Mouse (Mus musculus): ENCODE results near the gene Nelfb. TPM values are rescaled to one million over a fixed set of nuclear protein-coding genes. Genes with fewer than 3 reads are reported as not detected.

Nelfb gene
- polyA plus RNA-seq, 1 experiment from 2014 or later, result 93.7 TPM

DNA sequence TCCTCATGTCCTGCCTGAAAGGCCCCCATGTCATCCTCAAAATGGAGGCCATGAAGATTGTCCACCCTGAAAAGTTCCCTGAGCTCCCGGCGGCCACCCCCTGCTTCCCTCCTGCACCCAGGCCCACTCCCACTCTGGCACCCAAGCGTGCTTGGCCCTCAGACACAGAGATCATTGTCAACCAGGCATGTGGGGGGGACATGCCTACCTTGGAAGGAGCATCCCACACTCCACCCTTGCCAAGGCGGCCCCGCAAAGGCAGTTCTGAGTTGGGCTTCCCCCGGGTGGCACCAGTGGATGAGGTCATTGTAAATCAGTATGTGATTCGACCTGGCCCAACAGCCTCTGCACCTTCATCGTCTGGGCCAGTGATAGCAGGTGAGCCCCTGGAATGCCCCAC lies 32.1 kb upstream of the Nelfb start:
- no peaks in the 10 kb centered on the region for H3K9me3 ChIP-seq (ENCODE audit: control insufficient read depth, low read length)
- ATAC-seq (ENCODE audit: low FRiP score) (no peak), DNase-seq (ENCODE audit: low spot score) (no peak)
- H3K36me3 ChIP-seq (ENCODE audit: control insufficient read depth, insufficient read depth, low read length), result no peaks in the 10 kb centered on the region
- no peak overlapping the region for H3K27ac ChIP-seq (ENCODE audit: low read depth, low read length)
- H3K27me3 ChIP-seq (ENCODE audit: control insufficient read depth, insufficient read depth, low read length), result peaks cover 2% of the 10 kb centered on the region; the same call in 1 of the 2 replicates
- peaks cover 4% of the 10 kb centered on the region; the same call in 1 of the 2 replicates for H3K4me1 ChIP-seq (replicated peaks; ENCODE audit: control insufficient read depth, insufficient read depth, low read length)
- no peak overlapping the region; the same call in 1 of the 2 replicates for H3K4me3 ChIP-seq (ENCODE audit: low read depth, low read length)
- WGBS, result 81% methylated on average over 8 of the region's 8 CpGs
- peak overlapping the region; percentile 95; the same call in 1 of the 2 replicates for H3K4me2 ChIP-seq (replicated peaks; ENCODE audit: low read depth, low read length)
- H3K9ac ChIP-seq (ENCODE audit: low read depth, low read length), result peak overlapping the region; percentile 71; the same call in 1 of the 2 replicates

DNA sequence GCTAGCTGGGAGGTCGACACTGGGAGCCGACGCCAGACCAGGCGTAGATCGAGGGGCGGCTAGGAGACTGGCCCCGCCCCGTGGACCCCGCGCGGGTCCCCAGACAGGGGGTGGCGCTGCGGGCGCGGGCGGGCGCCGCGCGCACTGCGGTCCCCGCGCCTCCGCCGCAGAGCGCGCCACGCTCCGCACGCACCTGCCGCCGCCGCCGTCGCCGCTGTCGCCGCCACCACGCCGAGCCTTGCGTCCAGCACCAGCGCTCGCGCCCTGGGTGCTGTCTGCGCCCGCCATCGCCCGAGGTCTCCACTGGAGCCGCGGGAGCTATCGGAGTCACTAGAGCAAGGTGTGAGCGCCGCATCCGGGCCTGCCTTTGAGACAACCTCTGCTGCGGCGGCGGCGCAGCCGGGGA lies 30.8 kb upstream of the Nelfb start, which contains the start of the genes Rnf208 and Cysrt1:
TSS of gene Rnf208 (plus strand) at position 155 of the 406 bp plus-strand sequence.
TSS of gene Cysrt1 (minus strand) at position 352 of the 406 bp plus-strand sequence.
- DNase-seq (ENCODE audit: low spot score) (peak; percentile 61), ATAC-seq (ENCODE audit: low FRiP score) (peak; percentile 38)
- WGBS, result 0% methylated on average over 27 of the region's 59 CpGs

DNA sequence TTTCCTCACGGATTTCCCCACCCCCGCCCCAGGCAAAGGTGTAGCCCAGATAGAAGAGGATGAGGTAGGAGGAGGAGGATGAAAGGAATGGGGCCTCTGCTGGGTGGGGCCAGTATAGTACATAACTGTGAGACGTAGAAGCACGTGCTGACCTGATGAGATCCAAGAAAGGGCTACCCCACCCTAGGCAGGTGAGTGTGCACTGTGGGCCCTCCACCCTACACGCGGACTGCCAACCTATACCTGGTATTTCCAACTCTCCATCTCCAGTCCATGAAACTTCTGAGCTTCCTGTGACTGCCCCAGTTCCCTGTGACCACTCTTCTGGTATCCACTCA lies 30.1 kb upstream of the Nelfb start:
- ATAC-seq (ENCODE audit: low FRiP score) (peak; percentile 46; the same call in 1 of the 2 replicates), DNase-seq (ENCODE audit: low spot score) (peak; percentile 28)
- Histone ChIP-seq H3K9me3 (ENCODE audit: control insufficient read depth, low read length) (no peaks in the 10 kb centered on the region), H3K4me3 (ENCODE audit: low read depth, low read length) (peak overlapping the region; percentile 57), H3K27ac (ENCODE audit: low read depth, low read length) (no peak overlapping the region), H3K9ac (ENCODE audit: low read depth, low read length) (peak overlapping the region; percentile 71), H3K27me3 (ENCODE audit: control insufficient read depth, insufficient read depth, low read length) (peaks cover 2% of the 10 kb centered on the region; the same call in 1 of the 2 replicates), H3K36me3 (ENCODE audit: control insufficient read depth, insufficient read depth, low read length) (no peaks in the 10 kb centered on the region), H3K4me2 (replicated peaks; ENCODE audit: low read depth, low read length) (peak overlapping the region; percentile 95), H3K4me1 (replicated peaks; ENCODE audit: control insufficient read depth, insufficient read depth, low read length) (peaks cover 4% of the 10 kb centered on the region; the same call in 1 of the 2 replicates)
- 13% methylated on average over 6 of the region's 6 CpGs for WGBS

More for the DNA sequence above, 30.8 kb upstream of the Nelfb start, which contains the start of the genes Rnf208 and Cysrt1:
- peak within 1 kb of the TSS; percentile 71 for H3K9ac ChIP-seq (ENCODE audit: low read depth, low read length)
- H3K4me3 ChIP-seq (ENCODE audit: low read depth, low read length), result peak within 1 kb of the TSS; percentile 57
- peaks cover 4% of the 10 kb centered on the region; the same call in 1 of the 2 replicates for H3K4me1 ChIP-seq (replicated peaks; ENCODE audit: control insufficient read depth, insufficient read depth, low read length)
- no peaks in the 10 kb centered on the region for H3K9me3 ChIP-seq (ENCODE audit: control insufficient read depth, low read length)
- H3K27me3 ChIP-seq (ENCODE audit: control insufficient read depth, insufficient read depth, low read length), result peaks cover 2% of the 10 kb centered on the region; the same call in 1 of the 2 replicates
- peak within 1 kb of the TSS; percentile 95 for H3K4me2 ChIP-seq (replicated peaks; ENCODE audit: low read depth, low read length)
- H3K27ac ChIP-seq (ENCODE audit: low read depth, low read length), result peak within 1 kb of the TSS; percentile 42; the same call in 1 of the 2 replicates
- no peaks in the 10 kb centered on the region for H3K36me3 ChIP-seq (ENCODE audit: control insufficient read depth, insufficient read depth, low read length)

DNA sequence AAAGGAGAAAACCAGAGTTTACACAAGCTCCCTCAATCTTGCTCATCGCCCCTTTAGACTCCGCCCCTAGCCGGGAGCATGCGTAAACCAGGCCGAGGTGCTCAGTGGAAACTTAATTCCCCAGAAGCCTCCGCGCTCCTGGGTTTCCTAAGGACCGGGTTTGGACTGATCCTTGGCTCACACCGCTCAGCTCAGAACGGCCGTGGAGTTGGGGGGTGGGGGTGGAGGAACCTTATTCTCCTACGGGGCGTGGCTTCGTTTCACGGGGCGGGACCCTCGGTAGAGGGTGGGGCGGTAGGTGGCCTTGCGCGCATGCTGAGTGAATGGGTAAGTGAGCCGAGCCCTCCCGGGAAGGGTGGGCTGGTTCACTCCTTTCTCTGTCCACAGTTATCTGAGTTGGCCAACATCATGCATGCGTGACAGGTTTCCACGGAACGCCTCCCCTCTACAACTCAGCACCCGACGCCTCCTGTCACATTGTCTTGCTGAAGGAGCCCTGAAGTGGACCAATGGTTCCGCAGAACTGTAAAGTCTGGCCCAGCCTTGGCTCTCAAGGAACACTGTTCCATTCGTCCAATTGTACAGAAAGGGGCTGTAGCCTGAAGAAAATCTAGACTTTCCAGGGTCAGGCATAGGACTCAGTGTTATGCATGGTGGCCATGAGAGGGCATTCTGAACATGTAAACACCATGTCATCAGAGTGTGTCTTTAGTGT lies 29.6 kb upstream of the Nelfb start:
- Histone ChIP-seq H3K36me3 (ENCODE audit: control insufficient read depth, insufficient read depth, low read length) (no peaks in the 10 kb centered on the region), H3K27ac (ENCODE audit: low read depth, low read length) (no peak overlapping the region; the same call in 1 of the 2 replicates), H3K9me3 (ENCODE audit: control insufficient read depth, low read length) (no peaks in the 10 kb centered on the region), H3K27me3 (ENCODE audit: control insufficient read depth, insufficient read depth, low read length) (peaks cover 2% of the 10 kb centered on the region; the same call in 1 of the 2 replicates), H3K4me2 (replicated peaks; ENCODE audit: low read depth, low read length) (peak overlapping the region; percentile 95), H3K9ac (ENCODE audit: low read depth, low read length) (peak overlapping the region; percentile 21), H3K4me3 (ENCODE audit: low read depth, low read length) (peak overlapping the region; percentile 31), H3K4me1 (replicated peaks; ENCODE audit: control insufficient read depth, insufficient read depth, low read length) (peaks cover 4% of the 10 kb centered on the region; the same call in 1 of the 2 replicates)
- 3% methylated on average over 29 of the region's 29 CpGs for WGBS
- DNase-seq (ENCODE audit: low spot score) (peak; percentile 76), ATAC-seq (ENCODE audit: low FRiP score) (peak; percentile 78)

DNA sequence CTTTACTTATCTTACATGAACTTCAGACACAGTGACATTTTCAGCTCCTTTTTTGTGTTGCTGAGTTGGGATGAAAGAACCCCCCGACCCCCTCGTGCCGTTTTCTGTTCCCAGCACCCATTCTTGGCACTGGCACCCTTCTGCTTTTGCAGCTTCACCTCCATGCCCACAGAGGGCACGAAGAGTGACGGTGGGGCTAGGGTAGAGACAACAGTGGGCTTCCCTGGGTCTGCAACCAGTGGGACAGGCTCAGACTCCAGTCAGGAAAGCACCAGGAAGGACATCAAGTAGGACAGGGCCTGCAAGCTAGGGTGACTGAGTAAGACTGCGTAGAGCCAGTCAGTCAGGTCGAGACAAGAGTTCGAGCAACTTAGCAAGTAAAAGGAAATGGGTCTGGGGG lies 29.0 kb upstream of the Nelfb start:
- H3K4me2 ChIP-seq (replicated peaks; ENCODE audit: low read depth, low read length), result peak overlapping the region; percentile 95; the same call in 1 of the 2 replicates
- no peak for ATAC-seq (ENCODE audit: low FRiP score)
- H3K9ac ChIP-seq (ENCODE audit: low read depth, low read length), result no peak overlapping the region
- H3K9me3 ChIP-seq (ENCODE audit: control insufficient read depth, low read length), result no peaks in the 10 kb centered on the region
- WGBS, result 49% methylated on average over 8 of the region's 8 CpGs
- H3K27ac ChIP-seq (ENCODE audit: low read depth, low read length), result no peak overlapping the region
- H3K4me3 ChIP-seq (ENCODE audit: low read depth, low read length), result peak overlapping the region; percentile 31; the same call in 1 of the 2 replicates
- peaks cover 2% of the 10 kb centered on the region; the same call in 1 of the 2 replicates for H3K27me3 ChIP-seq (ENCODE audit: control insufficient read depth, insufficient read depth, low read length)
- H3K36me3 ChIP-seq (ENCODE audit: control insufficient read depth, insufficient read depth, low read length), result no peaks in the 10 kb centered on the region
- peaks cover 4% of the 10 kb centered on the region; the same call in 1 of the 2 replicates for H3K4me1 ChIP-seq (replicated peaks; ENCODE audit: control insufficient read depth, insufficient read depth, low read length)
- no peak for DNase-seq (ENCODE audit: low spot score)

DNA sequence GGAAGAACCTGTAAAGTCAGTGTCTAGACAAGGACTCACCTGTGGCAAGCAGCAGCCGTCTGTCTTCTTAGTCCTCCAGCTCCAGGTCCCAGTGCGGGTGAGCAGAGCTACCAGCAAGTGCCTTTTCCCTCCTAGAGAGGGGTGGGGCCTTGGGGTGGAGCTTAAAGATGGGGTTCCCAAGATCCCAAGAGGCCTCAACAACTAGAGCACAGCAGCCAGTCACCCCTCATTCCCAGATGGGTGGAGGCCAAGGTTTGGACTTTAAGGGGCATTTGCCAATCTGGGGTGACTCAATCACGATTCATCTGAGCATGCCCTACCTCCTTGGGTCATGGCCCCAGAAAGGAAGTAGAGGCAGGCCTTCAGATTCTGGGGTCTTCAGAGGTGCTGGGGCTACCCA lies 28.5 kb upstream of the Nelfb start:
- H3K9me3 ChIP-seq (ENCODE audit: control insufficient read depth, low read length), result no peaks in the 10 kb centered on the region
- H3K9ac ChIP-seq (ENCODE audit: low read depth, low read length), result no peak overlapping the region
- peaks cover 4% of the 10 kb centered on the region; the same call in 1 of the 2 replicates for H3K4me1 ChIP-seq (replicated peaks; ENCODE audit: control insufficient read depth, insufficient read depth, low read length)
- H3K36me3 ChIP-seq (ENCODE audit: control insufficient read depth, insufficient read depth, low read length), result no peaks in the 10 kb centered on the region
- ATAC-seq (ENCODE audit: low FRiP score), result no peak
- no peak overlapping the region for H3K27ac ChIP-seq (ENCODE audit: low read depth, low read length)
- WGBS, result 83% methylated on average over 3 of the region's 3 CpGs
- peaks cover 2% of the 10 kb centered on the region; the same call in 1 of the 2 replicates for H3K27me3 ChIP-seq (ENCODE audit: control insufficient read depth, insufficient read depth, low read length)
- no peak for DNase-seq (ENCODE audit: low spot score)
- no peak overlapping the region for H3K4me2 ChIP-seq (replicated peaks; ENCODE audit: low read depth, low read length)
- H3K4me3 ChIP-seq (ENCODE audit: low read depth, low read length), result no peak overlapping the region

DNA sequence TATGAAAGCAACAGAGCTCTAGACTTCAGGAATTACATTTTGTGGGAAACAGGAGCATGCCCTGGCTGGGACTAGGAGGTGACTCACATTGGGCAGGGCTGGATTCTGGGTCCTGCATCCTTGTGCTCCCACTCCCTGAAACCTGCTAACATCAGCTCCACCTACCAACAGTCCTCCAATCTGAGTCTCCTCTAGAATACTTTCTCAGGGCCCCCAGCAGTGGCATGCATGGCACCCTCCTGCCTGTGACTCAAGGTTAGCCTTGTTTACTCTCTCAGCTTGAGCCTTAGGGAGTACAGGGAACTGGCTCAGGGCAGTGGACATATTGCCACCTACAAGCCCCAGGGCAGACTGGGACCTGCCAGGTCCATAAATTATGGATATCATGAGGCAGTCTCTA lies 26.8 kb upstream of the Nelfb start:
- DNase-seq (ENCODE audit: low spot score) (no peak), ATAC-seq (ENCODE audit: low FRiP score) (no peak)
- no peak overlapping the region for H3K27ac ChIP-seq (ENCODE audit: low read depth, low read length)

DNA sequence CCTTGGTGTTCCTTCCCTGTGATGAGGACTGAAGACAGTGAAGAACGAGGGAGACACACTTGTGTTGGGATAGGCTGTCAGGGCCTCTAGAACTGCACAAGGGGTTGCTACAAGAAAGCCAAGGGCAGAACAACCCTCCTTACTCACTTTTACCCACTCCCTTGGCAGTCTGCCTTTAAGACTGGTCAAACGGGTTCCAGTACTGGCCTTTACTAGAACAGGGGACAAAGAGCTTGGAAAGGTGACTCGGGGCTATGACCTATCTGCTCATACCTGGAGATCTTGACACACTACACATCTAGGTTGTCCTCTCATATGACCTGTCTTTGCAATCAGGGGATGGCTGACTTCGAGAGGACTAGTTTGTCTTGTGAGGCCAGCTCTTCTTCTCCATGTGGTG lies 26.2 kb upstream of the Nelfb start:
- WGBS, result 71% methylated on average over 4 of the region's 4 CpGs
- Histone ChIP-seq H3K9ac (ENCODE audit: low read depth, low read length) (no peak overlapping the region), H3K27ac (ENCODE audit: low read depth, low read length) (no peak overlapping the region), H3K4me3 (ENCODE audit: low read depth, low read length) (no peak overlapping the region), H3K36me3 (ENCODE audit: control insufficient read depth, insufficient read depth, low read length) (no peaks in the 10 kb centered on the region), H3K4me1 (replicated peaks; ENCODE audit: control insufficient read depth, insufficient read depth, low read length) (no peaks in the 10 kb centered on the region), H3K27me3 (ENCODE audit: control insufficient read depth, insufficient read depth, low read length) (peaks cover 2% of the 10 kb centered on the region; the same call in 1 of the 2 replicates), H3K9me3 (ENCODE audit: control insufficient read depth, low read length) (no peaks in the 10 kb centered on the region), H3K4me2 (replicated peaks; ENCODE audit: low read depth, low read length) (no peak overlapping the region)
- no peak for DNase-seq (ENCODE audit: low spot score)
- no peak for ATAC-seq (ENCODE audit: low FRiP score)

More for the DNA sequence above, 26.8 kb upstream of the Nelfb start:
- Histone ChIP-seq H3K36me3 (ENCODE audit: control insufficient read depth, insufficient read depth, low read length) (no peaks in the 10 kb centered on the region), H3K27me3 (ENCODE audit: control insufficient read depth, insufficient read depth, low read length) (peaks cover 2% of the 10 kb centered on the region; the same call in 1 of the 2 replicates), H3K9me3 (ENCODE audit: control insufficient read depth, low read length) (no peaks in the 10 kb centered on the region), H3K4me1 (replicated peaks; ENCODE audit: control insufficient read depth, insufficient read depth, low read length) (peaks cover 4% of the 10 kb centered on the region; the same call in 1 of the 2 replicates), H3K9ac (ENCODE audit: low read depth, low read length) (no peak overlapping the region), H3K4me2 (replicated peaks; ENCODE audit: low read depth, low read length) (no peak overlapping the region), H3K4me3 (ENCODE audit: low read depth, low read length) (no peak overlapping the region)
